Mouse (Mus musculus): ENCODE results near the gene Ppm1m. TPM values are rescaled to one million over a fixed set of nuclear protein-coding genes. Genes with fewer than 3 reads are reported as not detected.
"Not testable (repeated sequence)": the region's sequence is repeated elsewhere in the genome, so short reads cannot be mapped to it uniquely, and the experiment has no call there.

Gene Ppm1m
- total RNA-seq, 2 experiments from 2014 or later, result 2.1 to 5.2 TPM

- H3K4me3 ChIP-seq, result no peak overlapping the region; the same call in 1 of the 2 replicates
- no peak for DNase-seq
- no peak for TF ChIP-seq CTCF (IDR thresholded peaks at IDR 0.05)
- intact Hi-C loops (cut with DNase I), result loop anchor here (10.0 kb wide), 1 partner anchor 249 kb away; the partner anchor contains the start of gene Rpl29
- peak overlapping the region; percentile 55 for H3K27ac ChIP-seq
These were observed 23.9 kb downstream of the Ppm1m start for GRCm38 (mm10) chr9:106175552-106176200.

GRCm38 (mm10) chr9:106173363-106173762 lies 26.2 kb downstream of the Ppm1m start:
- Histone ChIP-seq H3K27ac (peak overlapping the region; percentile 98; the same call in 1 of the 2 replicates), H3K4me3 (peak overlapping the region; percentile 91)
- intact Hi-C loops (cut with DNase I), result loop anchor here (5.0 to 10.0 kb wide), 2 partner anchors 109 to 251 kb away; partner anchors contain the start of genes Poc1a and Rpl29
- no peak for TF ChIP-seq CTCF (IDR thresholded peaks at IDR 0.05)
- DNase-seq, result no peak

- H3K4me3 ChIP-seq, result peak overlapping the region; percentile 91
- peak overlapping the region; percentile 98 for H3K27ac ChIP-seq
- TF ChIP-seq CTCF (IDR thresholded peaks at IDR 0.05), result no peak
- DNase-seq, result no peak
- intact Hi-C loops (cut with DNase I), result loop anchor here (5.0 to 10.0 kb wide), 2 partner anchors 110 to 252 kb away; partner anchors contain the start of genes Poc1a and Rpl29
These were observed 27.0 kb downstream of the Ppm1m start for GRCm38 (mm10) chr9:106172527-106172926.

GRCm38 (mm10) chr9:106171346-106172158 lies 28.0 kb downstream of the Ppm1m start:
- TF ChIP-seq CTCF (IDR thresholded peaks at IDR 0.05), result no peak
- H3K27ac ChIP-seq, result peak overlapping the region; percentile 98
- intact Hi-C loops (cut with DNase I), result loop anchor here (2.0 to 10.0 kb wide), 3 partner anchors 35 to 253 kb away; partner anchors contain the start of genes Poc1a and Rpl29
- peak; percentile 84 for DNase-seq
- peak overlapping the region; percentile 91 for H3K4me3 ChIP-seq

GRCm38 (mm10) chr9:106170556-106171345 lies 28.8 kb downstream of the Ppm1m start, which contains the start of gene Wdr82:
Gene Wdr82, plus strand, starts transcription at chr9:106170928.
- intact Hi-C loops (cut with DNase I), result loop anchor here (2.0 to 10.0 kb wide), 3 partner anchors 36 to 254 kb away; partner anchors contain the start of genes Poc1a and Rpl29
- no peak for TF ChIP-seq CTCF (IDR thresholded peaks at IDR 0.05)
- DNase-seq, result peak; percentile 95
- Histone ChIP-seq H3K27ac (peak within 1 kb of the TSS; percentile 98), H3K4me3 (peak within 1 kb of the TSS; percentile 91)

- TF ChIP-seq CTCF (IDR thresholded peaks at IDR 0.05), result no peak
- peak overlapping the region; percentile 91; the same call in 1 of the 2 replicates for H3K4me3 ChIP-seq
- intact Hi-C loops (cut with DNase I), result loop anchor here (2.0 to 10.0 kb wide), 3 partner anchors 37 to 255 kb away; partner anchors contain the start of genes Poc1a and Rpl29
- peak overlapping the region; percentile 98 for H3K27ac ChIP-seq
- DNase-seq, result no peak
These were observed 29.6 kb downstream of the Ppm1m start for GRCm38 (mm10) chr9:106169917-106170316.

- DNase-seq; H3K27ac ChIP-seq; intact Hi-C loops (cut with DNase I); H3K4me3 ChIP-seq: not testable (repeated sequence)
These were observed 30.5 kb downstream of the Ppm1m start for GRCm38 (mm10) chr9:106169006-106169405.

- Histone ChIP-seq H3K4me3 (no peak overlapping the region), H3K27ac (no peak overlapping the region)
- intact Hi-C loops (cut with DNase I), result no loop called here
- TF ChIP-seq CTCF (IDR thresholded peaks at IDR 0.05), result no peak
- DNase-seq, result no peak
These were observed 31.8 kb downstream of the Ppm1m start for GRCm38 (mm10) chr9:106167703-106168102.

GRCm38 (mm10) chr9:106167241-106167640 lies 32.3 kb downstream of the Ppm1m start:
- TF ChIP-seq CTCF (IDR thresholded peaks at IDR 0.05), result no peak
- DNase-seq, result no peak
- intact Hi-C loops (cut with DNase I), result no loop called here
- Histone ChIP-seq H3K4me3 (no peak overlapping the region), H3K27ac (no peak overlapping the region)

- Histone ChIP-seq H3K4me3 (no peak overlapping the region), H3K27ac (no peak overlapping the region)
- no peak for DNase-seq
- intact Hi-C loops (cut with DNase I), result no loop called here
- TF ChIP-seq CTCF (IDR thresholded peaks at IDR 0.05), result no peak
These were observed 32.8 kb downstream of the Ppm1m start for GRCm38 (mm10) chr9:106166709-106167108.

- intact Hi-C loops (cut with DNase I), result no loop called here
- Histone ChIP-seq H3K27ac (peak overlapping the region; percentile 99), H3K4me3 (peak overlapping the region; percentile 81)
- DNase-seq, result no peak
- no peak for TF ChIP-seq CTCF (IDR thresholded peaks at IDR 0.05)
These were observed 39.1 kb downstream of the Ppm1m start for GRCm38 (mm10) chr9:106160426-106160825.

GRCm38 (mm10) chr9:106159784-106160301 lies 39.7 kb downstream of the Ppm1m start:
- peak; percentile 98 for DNase-seq
- peak overlapping the region; percentile 81 for H3K4me3 ChIP-seq
- TF ChIP-seq CTCF (IDR thresholded peaks at IDR 0.05), result no peak
- intact Hi-C loops (cut with DNase I), result loop anchor here (1.0 kb wide), 1 partner anchor 120 kb away; no protein-coding TSS in a partner anchor
- peak overlapping the region; percentile 99 for H3K27ac ChIP-seq
